Mouse (Mus musculus): Measurements from ENCODE around the gene Mvb12a.

GRCm38 (mm10) chr8:71596384-71596783, 53.7 kb downstream of the Mvb12a start:
- no peak for TF ChIP-seq CTCF (IDR thresholded peaks at IDR 0.05; ENCODE audit: low read depth)
- TF ChIP-seq EP300 (IDR thresholded peaks at IDR 0.05; ENCODE audit: low read depth), result no peak

All from heart, postnatal 0 days (tissue).